Mouse (Mus musculus): ENCODE data around the gene Syngr1.

DNA sequence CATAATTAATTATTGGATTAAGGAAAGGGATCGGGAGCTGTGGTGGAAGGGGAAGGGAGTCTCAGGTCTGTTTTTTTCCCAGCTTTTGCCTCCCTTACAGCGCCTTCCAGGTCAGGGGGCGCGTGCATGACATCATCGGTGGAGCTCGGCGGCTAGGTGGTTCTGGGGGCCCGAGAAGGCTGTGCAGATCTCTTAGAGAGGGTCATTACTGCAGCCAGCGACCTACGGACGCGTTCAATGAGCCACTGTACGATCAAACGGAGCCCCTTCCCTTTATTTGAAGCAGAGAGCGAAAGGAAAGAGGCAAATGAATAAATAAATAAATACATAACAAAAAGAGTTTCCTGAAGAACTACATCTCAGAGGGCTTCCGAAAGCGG is 403 bp upstream of the Syngr1 start:
- TF ChIP-seq CTCF (IDR thresholded peaks at IDR 0.05; ENCODE audit: insufficient read depth, low read length) (no peak), POLR2A (IDR thresholded peaks at IDR 0.05; ENCODE audit: borderline replicate concordance, extremely low read depth, low read depth, low read length) (no peak)
